Mouse (Mus musculus): ENCODE results near the gene 4930402H24Rik. TPM values are rescaled to one million over a fixed set of nuclear protein-coding genes. Genes with fewer than 3 reads are reported as not detected.

Gene 4930402H24Rik
- polyA plus RNA-seq, 1 experiment, result 82.2 TPM

GRCm38 (mm10) chr2:130656536-130656935 lies 249.7 kb downstream of the 4930402H24Rik start:
- TF ChIP-seq CTCF (IDR thresholded peaks at IDR 0.05; ENCODE audit: borderline replicate concordance, extremely low read depth, insufficient read depth, insufficient read length), result no peak
- TF ChIP-seq POLR2A (IDR thresholded peaks at IDR 0.05; ENCODE audit: borderline replicate concordance, extremely low read depth, insufficient read depth, insufficient read length, poor library complexity, severe bottlenecking), result no peak

More at GRCm38 (mm10) chr2:130656536-130656935, 249.7 kb downstream of the 4930402H24Rik start:
- DNase-seq (ENCODE audit: low read depth), result no peak

Other genes starting within 250 kb of the 4930402H24Rik start
- gene Ddrgk1, start 241.7 kb downstream of the 4930402H24Rik start, polyA plus RNA-seq (2012; rRNA removed), result 42.4 and 47.8 TPM in 2 replicates
- 91.6 and 118 TPM in 2 replicates for gene Itpa, start 238.8 kb downstream of the 4930402H24Rik start, polyA plus RNA-seq (2012; rRNA removed)
- gene Slc4a11, start 208.9 kb downstream of the 4930402H24Rik start, polyA plus RNA-seq (2012; rRNA removed), result 1.9 and 2.2 TPM in 2 replicates
- gene Atrn, start 89 bp upstream of the 4930402H24Rik start, polyA plus RNA-seq (2012; rRNA removed), result 25.9 and 37.7 TPM in 2 replicates
- gene Gfra4, start 136.7 kb upstream of the 4930402H24Rik start, polyA plus RNA-seq (2012; rRNA removed), result 43.7 and 54.0 TPM in 2 replicates
- 4.9 and 5.4 TPM in 2 replicates for gene Adam33, start 157.4 kb upstream of the 4930402H24Rik start, polyA plus RNA-seq (2012; rRNA removed)
- gene Siglec1, start 180.4 kb upstream of the 4930402H24Rik start, polyA plus RNA-seq (2012; rRNA removed), result 0.35 and 0.52 TPM in 2 replicates
- 8.6 and 10.1 TPM in 2 replicates for gene Hspa12b, start 220.9 kb upstream of the 4930402H24Rik start, polyA plus RNA-seq (2012; rRNA removed)
- gene Gm11037, start 227.1 kb upstream of the 4930402H24Rik start, polyA plus RNA-seq (2012; rRNA removed), result not detected in 2 replicates